Mouse (Mus musculus) CH12.LX (cell line): ENCODE results near the gene Gsta4. TPM values are rescaled to one million over a fixed set of nuclear protein-coding genes. Genes with fewer than 3 reads are reported as not detected.

Experiments used
- DNase-seq: peaks from one replicate; pipeline ENCODE4 v3.0.0-alpha.2; 2013; ENCODE audit errors: extremely low read depth
- H3K27ac ChIP-seq: 2 replicates; pipeline ENCODE4 v1.5.1; 2012; ENCODE audit warnings: low read depth, mild to moderate bottlenecking, control low read depth, moderate library complexity; ENCODE audit not compliant: insufficient read depth
- H3K27me3 ChIP-seq: replicated peaks from 2 replicates; pipeline ENCODE3; 2012; ENCODE audit warnings: inconsistent platforms
- H3K36me3 ChIP-seq, 2 experiments: replicated peaks in 1 of 2; 2 replicates each; pipeline versions ENCODE3 to v1.6.1; 2012; ENCODE audit warnings: inconsistent platforms in 1 of 2, low read length in 1 of 2, mild to moderate bottlenecking in 1 of 2, mixed read lengths in 1 of 2, moderate library complexity in 1 of 2; ENCODE audit not compliant: control insufficient read depth in 1 of 2, insufficient read depth in 1 of 2
- H3K4me1 ChIP-seq, 2 experiments: 2 replicates each; pipeline ENCODE4 v1.6.1; 2012; ENCODE audit warnings: inconsistent platforms in 1 of 2, moderate library complexity in 1 of 2; ENCODE audit not compliant: insufficient read depth in 2 of 2, control insufficient read depth in 1 of 2
- H3K4me2 ChIP-seq: 2 replicates; pipeline ENCODE4 v1.6.1; 2012; ENCODE audit warnings: low read depth, mild to moderate bottlenecking, control low read depth; ENCODE audit not compliant: poor library complexity, insufficient read depth, severe bottlenecking
- H3K4me3 ChIP-seq, 3 experiments: fragments of 150-350 bp in 1 of 3; sonication (generic) in 1 of 3; replicated peaks in 1 of 3; 2 replicates each; pipeline versions ENCODE3 to v1.5.1; 2011 to 2012; ENCODE audit warnings: low read depth in 2 of 3, low read length in 2 of 3, mild to moderate bottlenecking in 2 of 3, moderate library complexity in 2 of 3, control low read depth in 1 of 3, improper control_type of control experiment in 1 of 3, inconsistent platforms in 1 of 3, mixed read lengths in 1 of 3; ENCODE audit not compliant: poor library complexity in 1 of 3
- H3K79me2 ChIP-seq: replicated peaks from 2 replicates; pipeline ENCODE4 v1.6.1; 2012; ENCODE audit warnings: mild to moderate bottlenecking, moderate library complexity; ENCODE audit not compliant: control insufficient read depth, poor library complexity, insufficient read depth, severe bottlenecking; ENCODE audit errors: extremely low read depth
- H3K9ac ChIP-seq: 2 replicates; pipeline ENCODE4 v1.6.1; 2012; ENCODE audit warnings: low read depth, mild to moderate bottlenecking, control low read depth, moderate library complexity; ENCODE audit not compliant: insufficient read depth
- H3K9me3 ChIP-seq: replicated peaks from 2 replicates; pipeline ENCODE3; 2012; ENCODE audit warnings: low read length, inconsistent platforms, mixed read lengths
- BHLHE40 ChIP-seq: IDR thresholded peaks from 2 replicates; pipeline ENCODE4 v1.6.1; 2011; ENCODE audit warnings: mild to moderate bottlenecking, low read depth, low read length, improper control_type of control experiment
- CHD1 ChIP-seq: IDR thresholded peaks from 2 replicates; pipeline ENCODE4 v1.6.1; 2012; ENCODE audit warnings: low read depth, low read length, improper control_type of control experiment, inconsistent platforms
- CHD2 ChIP-seq: IDR thresholded peaks from 2 replicates; pipeline ENCODE4 v1.6.1; 2011; ENCODE audit warnings: low read length, improper control_type of control experiment
- CTCF ChIP-seq, 2 experiments: IDR thresholded peaks in 1 of 2; conservative IDR thresholded peaks in 1 of 2; 2 replicates each; pipeline ENCODE4 v1.5.1; 2011 to 2012; ENCODE audit warnings: low read depth in 2 of 2, low read length in 2 of 2, improper control_type of control experiment in 1 of 2, inconsistent platforms in 1 of 2, mild to moderate bottlenecking in 1 of 2, moderate library complexity in 1 of 2
- E2F4 ChIP-seq: IDR thresholded peaks from 2 replicates; pipeline ENCODE4 v1.6.1; 2011; ENCODE audit warnings: low read depth, low read length, improper control_type of control experiment; ENCODE audit not compliant: insufficient replicate concordance
- ELF1 ChIP-seq: IDR thresholded peaks from 2 replicates; pipeline ENCODE4 v1.6.1; 2014; ENCODE audit warnings: low read depth, mild to moderate bottlenecking, inconsistent platforms, low read length, improper control_type of control experiment
- EP300 ChIP-seq: IDR thresholded peaks from 2 replicates; pipeline ENCODE4 v1.6.1; 2011; ENCODE audit warnings: low read length, improper control_type of control experiment
- ETS1 ChIP-seq: conservative IDR thresholded peaks from 2 replicates; pipeline ENCODE4 v1.6.1; 2012; ENCODE audit warnings: low read depth, mild to moderate bottlenecking, inconsistent platforms, low read length, improper control_type of control experiment, moderate library complexity
- GABPA ChIP-seq: IDR thresholded peaks from 2 replicates; pipeline ENCODE4 v1.6.1; 2012; ENCODE audit warnings: low read depth, low read length, improper control_type of control experiment, inconsistent platforms; ENCODE audit not compliant: insufficient replicate concordance
- HCFC1 ChIP-seq: IDR thresholded peaks from 2 replicates; pipeline ENCODE4 v1.6.1; 2012; ENCODE audit warnings: low read depth, mild to moderate bottlenecking, inconsistent platforms, low read length, improper control_type of control experiment
- IRF4 ChIP-seq: IDR thresholded peaks from 2 replicates; pipeline ENCODE4 v1.6.1; 2014; ENCODE audit warnings: low read depth, mild to moderate bottlenecking, inconsistent platforms, low read length, improper control_type of control experiment
- JUN ChIP-seq: IDR thresholded peaks from 2 replicates; pipeline ENCODE4 v1.6.1; 2011; ENCODE audit warnings: low read depth, mild to moderate bottlenecking, low read length, improper control_type of control experiment, moderate library complexity; ENCODE audit not compliant: insufficient read depth
- KAT2A ChIP-seq: IDR thresholded peaks from 2 replicates; pipeline ENCODE4 v1.6.1; 2012; ENCODE audit warnings: low read length, improper control_type of control experiment, inconsistent platforms; ENCODE audit not compliant: insufficient replicate concordance
- MAX ChIP-seq: IDR thresholded peaks from 2 replicates; pipeline ENCODE4 v1.6.1; 2011; ENCODE audit warnings: low read length, improper control_type of control experiment
- MAZ ChIP-seq: IDR thresholded peaks from 2 replicates; pipeline ENCODE4 v1.6.1; 2012; ENCODE audit warnings: low read depth, mild to moderate bottlenecking, inconsistent platforms, low read length, improper control_type of control experiment, moderate library complexity
- MYC ChIP-seq: IDR thresholded peaks from 2 replicates; pipeline ENCODE4 v1.6.1; 2011; ENCODE audit warnings: low read depth, mild to moderate bottlenecking, improper control_type of control experiment, low read length
- NELFE ChIP-seq: IDR thresholded peaks from 2 replicates; pipeline ENCODE4 v1.6.1; 2011; ENCODE audit warnings: low read depth, low read length, improper control_type of control experiment
- NRF1 ChIP-seq: IDR thresholded peaks from 2 replicates; pipeline ENCODE4 v1.6.1; 2014; ENCODE audit warnings: low read depth, mild to moderate bottlenecking, inconsistent platforms, low read length, improper control_type of control experiment, moderate library complexity
- POLR2A ChIP-seq: IDR thresholded peaks from 2 replicates; pipeline ENCODE4 v1.6.1; 2011; ENCODE audit warnings: low read depth, mild to moderate bottlenecking, improper control_type of control experiment, low read length
- RCOR1 ChIP-seq: conservative IDR thresholded peaks from 2 replicates; pipeline ENCODE4 v1.6.1; 2012; ENCODE audit warnings: low read depth, mild to moderate bottlenecking, inconsistent platforms, low read length, improper control_type of control experiment
- SIN3A ChIP-seq: IDR thresholded peaks from 2 replicates; pipeline ENCODE4 v1.6.1; 2012; ENCODE audit warnings: low read length, improper control_type of control experiment, inconsistent platforms
- SMC3 ChIP-seq: IDR thresholded peaks from 2 replicates; pipeline ENCODE4 v1.6.1; 2011; ENCODE audit warnings: low read depth, low read length, improper control_type of control experiment
- UBTF ChIP-seq: IDR thresholded peaks from 2 replicates; pipeline ENCODE4 v1.6.1; 2012; ENCODE audit warnings: low read depth, mild to moderate bottlenecking, inconsistent platforms, low read length, improper control_type of control experiment, moderate library complexity
- USF1 ChIP-seq: IDR thresholded peaks from 2 replicates; pipeline ENCODE4 v1.6.1; 2014; ENCODE audit warnings: low read depth, mild to moderate bottlenecking, inconsistent platforms, low read length, improper control_type of control experiment
- USF2 ChIP-seq: conservative IDR thresholded peaks from 2 replicates; pipeline ENCODE4 v1.6.1; 2011; ENCODE audit warnings: low read depth, low read length, improper control_type of control experiment
- ZKSCAN1 ChIP-seq: IDR thresholded peaks from 2 replicates; pipeline ENCODE4 v1.6.1; 2012; ENCODE audit warnings: low read depth, inconsistent platforms, low read length, improper control_type of control experiment, borderline replicate concordance
- ZMIZ1 ChIP-seq: IDR thresholded peaks from 2 replicates; pipeline ENCODE4 v1.6.1; 2012; ENCODE audit warnings: low read depth, mild to moderate bottlenecking, inconsistent platforms, low read length, improper control_type of control experiment
- ZNF384 ChIP-seq: IDR thresholded peaks from 2 replicates; pipeline ENCODE4 v1.6.1; 2012; ENCODE audit warnings: low read depth, low read length, improper control_type of control experiment, inconsistent platforms
- dilution Hi-C: fragments of 300-500 bp; cut with MboI; formaldehyde crosslinking; loops from 2 replicates; pipeline ENCODE4 v1.14.3; 2020; ENCODE audit warnings: low sequenced_read_pairs; ENCODE audit not compliant: extremely low pct_unique_long_range_greater_than_20kb, extremely low pct_ligation_motif_present
- in situ Hi-C: fragments of 300-500 bp; cut with MboI; formaldehyde crosslinking; loops from 3 replicates; pipeline ENCODE4 v1.14.3; 2019; ENCODE audit warnings: low sequenced_read_pairs, low pct_ligation_motif_present, low pct_unique_long_range_greater_than_20kb, mixed read lengths
- polyA plus RNA-seq: library from polyadenylated mRNA; unstranded; fragments of >175 nt; gene quantifications from 2 replicates; pipeline ENCODE4 v1.2.1, GENCODE M21; 2012; ENCODE audit warnings: low read depth; ENCODE audit not compliant: insufficient read length
- total RNA-seq, 2 experiments: library from RNA; depleted of rRNA; stranded (reverse); fragments of 300-350 nt in 1 of 2; fragments of >200 nt in 1 of 2; gene quantifications; 2 replicates each; pipeline ENCODE4 v1.2.3; 2012 to 2014

Gene Gsta4
- total and polyA plus RNA-seq, 3 experiments: 0.47 to 0.85 TPM; not detected in 1

DNA sequence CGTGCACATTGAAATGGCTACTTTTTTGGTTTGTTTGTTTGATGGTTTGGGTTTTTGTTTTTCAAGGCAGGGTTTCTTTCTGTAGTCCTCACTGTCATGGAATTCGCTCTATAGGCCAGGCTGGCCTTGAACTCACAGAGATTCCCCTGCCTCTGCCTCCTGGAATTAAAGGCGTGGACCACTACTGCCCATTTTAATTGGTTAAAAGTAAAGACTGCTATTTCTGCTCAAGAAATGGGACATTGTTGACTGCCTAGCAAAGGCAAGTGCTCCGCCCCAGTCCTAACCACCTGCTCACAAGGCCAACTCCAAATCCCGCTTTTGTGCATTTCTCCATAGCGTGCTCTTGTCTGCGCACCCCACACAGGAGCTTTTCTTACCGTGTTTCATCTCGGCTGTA is 15.2 kb downstream of the Gsta4 start:
- no peak overlapping the region for H3K9ac ChIP-seq
- TF ChIP-seq MYC (no peak), IRF4 (no peak), ELF1 (no peak), KAT2A (no peak), GABPA (no peak), MAZ (no peak), POLR2A (no peak), CHD2 (no peak), JUN (no peak), NELFE (no peak), SMC3 (no peak), ETS1 (no peak), UBTF (no peak), USF1 (no peak), EP300 (no peak), CTCF (conservative IDR thresholded peaks at IDR 0.05 in 1 of 2, IDR thresholded peaks at IDR 0.05 in 1 of 2; ENCODE audit: low read depth in 2 of 2, low read length in 2 of 2) (no peak), USF2 (no peak), NRF1 (no peak), HCFC1 (no peak), MAX (no peak)
- dilution Hi-C loops (no loop called here), in situ Hi-C loops (no loop called here)
- no peaks in the 10 kb centered on the region for H3K9me3 ChIP-seq
- no peaks in the 10 kb centered on the region for H3K36me3 ChIP-seq
- no peak for DNase-seq
- no peak overlapping the region for H3K27ac ChIP-seq
- no peak overlapping the region for H3K4me3 ChIP-seq
- no peaks in the 10 kb centered on the region for H3K79me2 ChIP-seq
- no peaks in the 10 kb centered on the region for H3K27me3 ChIP-seq
- H3K4me2 ChIP-seq: no peak overlapping the region
- no peaks in the 10 kb centered on the region; a peak in 1 of 4 replicates for H3K4me1 ChIP-seq

- H3K27ac ChIP-seq: no peak overlapping the region
- no peak overlapping the region for H3K9ac ChIP-seq
- no peak for DNase-seq
- peaks cover 2% of the 10 kb centered on the region for H3K27me3 ChIP-seq
- dilution Hi-C loops (no loop called here), in situ Hi-C loops (no loop called here)
- H3K4me1 ChIP-seq: peaks cover 0 to 11% of the 10 kb centered on the region in 2 experiments; a peak in 1 of 4 replicates
- no peak overlapping the region for H3K4me2 ChIP-seq
- no peaks in the 10 kb centered on the region for H3K9me3 ChIP-seq
- no peaks in the 10 kb centered on the region for H3K79me2 ChIP-seq
- TF ChIP-seq E2F4 (no peak), ZNF384 (no peak), USF1 (no peak), ZMIZ1 (no peak), ZKSCAN1 (no peak), MAX (no peak), UBTF (no peak), JUN (no peak), POLR2A (no peak), KAT2A (no peak), CTCF (conservative IDR thresholded peaks at IDR 0.05 in 1 of 2, IDR thresholded peaks at IDR 0.05 in 1 of 2; ENCODE audit: low read depth in 2 of 2, low read length in 2 of 2) (no peak), BHLHE40 (no peak), CHD1 (no peak), NELFE (no peak), EP300 (no peak), USF2 (no peak), IRF4 (no peak), SIN3A (no peak), ETS1 (no peak), RCOR1 (no peak)
- no peaks in the 10 kb centered on the region for H3K36me3 ChIP-seq
- no peak overlapping the region for H3K4me3 ChIP-seq
Measured at GRCm38 (mm10) chr9:78204194-78204593, 21.6 kb downstream of the Gsta4 start.
